Mouse (Mus musculus): ENCODE measurements at regions not wholly inside any gene's neighbourhood (a gene's known extent, or its start where the extent isn't known, plus 50 kb on each side); places are given as distances from the start of the nearest gene placed in this dataset.
A peak's percentile ranks its signal among the peaks of the same experiment; 100 is the strongest.

GRCm38 (mm10) chr2:178723455-178723854 lies 293.1 kb downstream of the Cdh26 start:
- DNase-seq: no peak

GRCm38 (mm10) chr2:178724228-178724627 lies 293.9 kb downstream of the Cdh26 start:
- DNase-seq: no peak

GRCm38 (mm10) chr2:178727930-178728793 lies 297.8 kb downstream of the Cdh26 start:
- no peak for DNase-seq

GRCm38 (mm10) chr2:178728794-178729120 lies 298.4 kb downstream of the Cdh26 start:
- no peak for DNase-seq

GRCm38 (mm10) chr2:178735099-178735498 lies 304.8 kb downstream of the Cdh26 start:
- peak; percentile 1 for DNase-seq

GRCm38 (mm10) chr2:178744617-178745016 lies 314.3 kb downstream of the Cdh26 start:
- DNase-seq: no peak

GRCm38 (mm10) chr2:178745296-178746015 lies 315.1 kb downstream of the Cdh26 start:
- no peak for DNase-seq

- no peak for DNase-seq
These were observed 320.9 kb downstream of the Cdh26 start for GRCm38 (mm10) chr2:178751247-178751646.

- peak; percentile 57 for DNase-seq
These were observed 328.0 kb downstream of the Cdh26 start for GRCm38 (mm10) chr2:178758366-178758765.

- DNase-seq: no peak
These were observed 338.2 kb downstream of the Cdh26 start for GRCm38 (mm10) chr2:178768526-178768925.

GRCm38 (mm10) chr2:178769001-178769400 lies 338.7 kb downstream of the Cdh26 start:
- no peak for DNase-seq

GRCm38 (mm10) chr2:178771435-178771834 lies 341.1 kb downstream of the Cdh26 start:
- no peak for DNase-seq

GRCm38 (mm10) chr2:178771881-178772280 lies 341.6 kb downstream of the Cdh26 start:
- no peak for DNase-seq

GRCm38 (mm10) chr2:178784822-178785589 lies 354.7 kb downstream of the Cdh26 start:
- no peak for DNase-seq

GRCm38 (mm10) chr2:178785843-178786242 lies 355.5 kb downstream of the Cdh26 start:
- no peak for DNase-seq

- no peak for DNase-seq
These were observed 365.5 kb downstream of the Cdh26 start for GRCm38 (mm10) chr2:178795841-178796240.

GRCm38 (mm10) chr2:178801464-178801863 lies 371.1 kb downstream of the Cdh26 start:
- DNase-seq: no peak

GRCm38 (mm10) chr2:178805283-178805682 lies 375.0 kb downstream of the Cdh26 start:
- DNase-seq: no peak

- DNase-seq: no peak
These were observed 391.2 kb downstream of the Cdh26 start for GRCm38 (mm10) chr2:178821552-178821951.

GRCm38 (mm10) chr2:178830313-178830712 lies 400.0 kb downstream of the Cdh26 start:
- no peak for DNase-seq

GRCm38 (mm10) chr2:178834986-178835385 lies 404.7 kb downstream of the Cdh26 start:
- DNase-seq: no peak

- no peak for DNase-seq
These were observed 408.2 kb downstream of the Cdh26 start for GRCm38 (mm10) chr2:178838571-178838970.

GRCm38 (mm10) chr2:178840975-178841374 lies 410.6 kb downstream of the Cdh26 start:
- DNase-seq: peak; percentile 5

Measured in kidney, adult 9 months (tissue).